Mouse (Mus musculus) embryonic facial prominence, embryonic 10.5 days (tissue): ENCODE results near the gene Mctp2. TPM values are rescaled to one million over a fixed set of nuclear protein-coding genes. Genes with fewer than 3 reads are reported as not detected.

Experiments
- DNase-seq: peaks from one replicate; pipeline ENCODE4 v3.0.0-alpha.2; 2017; ENCODE audit warnings: low spot score
- H3K27ac ChIP-seq: fragments of 300-500 bp; sonication (generic); replicated peaks from 2 replicates; pipeline ENCODE4 v1.5.1; 2016; ENCODE audit warnings: mild to moderate bottlenecking
- H3K27me3 ChIP-seq: fragments of 300-500 bp; sonication (generic); replicated peaks from 2 replicates; pipeline ENCODE4 v1.6.1; 2016; ENCODE audit warnings: low read depth, mild to moderate bottlenecking; ENCODE audit not compliant: poor library complexity, severe bottlenecking
- H3K36me3 ChIP-seq: fragments of 300-500 bp; sonication (generic); replicated peaks from 2 replicates; pipeline ENCODE4 v1.6.1; 2016; ENCODE audit warnings: mild to moderate bottlenecking, moderate library complexity
- H3K4me1 ChIP-seq: fragments of 300-500 bp; sonication (generic); 2 replicates; pipeline ENCODE4 v1.6.1; 2016
- H3K4me3 ChIP-seq: fragments of 300-500 bp; sonication (generic); 2 replicates; pipeline ENCODE4 v1.5.1; 2016; ENCODE audit warnings: mild to moderate bottlenecking, moderate library complexity
- H3K9me3 ChIP-seq: fragments of 300-500 bp; sonication (generic); 2 replicates; pipeline ENCODE4 v1.6.1; 2016; ENCODE audit warnings: mild to moderate bottlenecking
- WGBS: fragments of 180-500 bp; shearing (Covaris S2); methylation state at CpG from one replicate; pipeline ENCODE4 v1.1.7; 2016; 5-methylcytosine and 5-hydroxymethylcytosine counted together
- polyA plus RNA-seq: library from polyadenylated mRNA; unstranded; fragments of >200 nt; fragmentation: Nextera tagmentation; extraction: Ambion mirVana; gene quantifications from 2 replicates; pipeline ENCODE4 v1.2.1, GENCODE M21; 2016

The Mctp2 gene
- polyA plus RNA-seq, 1 experiment from 2014 or later = 0.51 TPM

- DNase-seq = peak; percentile 16
- Histone ChIP-seq H3K27me3 (no peaks in the 10 kb centered on the region), H3K27ac (no peak overlapping the region), H3K4me1 (peaks cover 20% of the 10 kb centered on the region), H3K9me3 (no peaks in the 10 kb centered on the region), H3K36me3 (no peaks in the 10 kb centered on the region), H3K4me3 (no peak overlapping the region)
- WGBS = 53% methylated on average over 7 of the region's 7 CpGs
Observed at GRCm38 (mm10) chr7:72150799-72151708, 155.4 kb downstream of the Mctp2 start.

- H3K27me3 ChIP-seq = no peaks in the 10 kb centered on the region
- WGBS = 23% methylated on average over 3 of the region's 3 CpGs
- DNase-seq = peak; percentile 48
- H3K36me3 ChIP-seq = no peaks in the 10 kb centered on the region
- peaks cover 36% of the 10 kb centered on the region for H3K4me1 ChIP-seq
- H3K27ac ChIP-seq = no peak overlapping the region
- H3K9me3 ChIP-seq = no peaks in the 10 kb centered on the region
- no peak overlapping the region for H3K4me3 ChIP-seq
Observed at GRCm38 (mm10) chr7:72149073-72149472, 157.3 kb downstream of the Mctp2 start.

- no peak for DNase-seq
- Histone ChIP-seq H3K27me3 (no peaks in the 10 kb centered on the region), H3K9me3 (no peaks in the 10 kb centered on the region), H3K27ac (no peak overlapping the region), H3K4me3 (no peak overlapping the region), H3K36me3 (no peaks in the 10 kb centered on the region), H3K4me1 (peaks cover 36% of the 10 kb centered on the region)
Observed at GRCm38 (mm10) chr7:72146849-72147248, 159.6 kb downstream of the Mctp2 start.

- Histone ChIP-seq H3K36me3 (no peaks in the 10 kb centered on the region), H3K4me1 (peaks cover 29% of the 10 kb centered on the region), H3K9me3 (no peaks in the 10 kb centered on the region), H3K27me3 (no peaks in the 10 kb centered on the region), H3K4me3 (no peak overlapping the region), H3K27ac (no peak overlapping the region)
- 82% methylated on average over 17 of the region's 17 CpGs for WGBS
- DNase-seq = no peak
Observed at GRCm38 (mm10) chr7:72145726-72146520, 160.5 kb downstream of the Mctp2 start.

GRCm38 (mm10) chr7:72138701-72139100 is 167.7 kb downstream of the Mctp2 start:
- no peaks in the 10 kb centered on the region for H3K9me3 ChIP-seq
- H3K4me3 ChIP-seq = no peak overlapping the region
- H3K4me1 ChIP-seq = no peaks in the 10 kb centered on the region
- H3K36me3 ChIP-seq = no peaks in the 10 kb centered on the region
- no peak for DNase-seq
- no peak overlapping the region for H3K27ac ChIP-seq
- H3K27me3 ChIP-seq = no peaks in the 10 kb centered on the region
- WGBS = 94% methylated on average over 4 of the region's 4 CpGs

GRCm38 (mm10) chr7:72120986-72121385 is 185.4 kb downstream of the Mctp2 start:
- WGBS = 73% methylated on average over 7 of the region's 7 CpGs
- Histone ChIP-seq H3K27ac (no peak overlapping the region), H3K4me3 (no peak overlapping the region), H3K4me1 (0 out of 2 replicates have a peak, but pooled peaks cover 2% of the 10 kb centered on the region), H3K9me3 (peaks cover 2% of the 10 kb centered on the region; the same call in 1 of the 2 replicates), H3K36me3 (no peaks in the 10 kb centered on the region), H3K27me3 (no peaks in the 10 kb centered on the region)
- DNase-seq = no peak

GRCm38 (mm10) chr7:72119713-72120112 is 186.7 kb downstream of the Mctp2 start:
- Histone ChIP-seq H3K36me3 (no peaks in the 10 kb centered on the region), H3K27me3 (no peaks in the 10 kb centered on the region), H3K4me3 (no peak overlapping the region), H3K9me3 (peaks cover 2% of the 10 kb centered on the region; the same call in 1 of the 2 replicates), H3K27ac (no peak overlapping the region), H3K4me1 (0 out of 2 replicates have a peak, but pooled peaks cover 2% of the 10 kb centered on the region)
- DNase-seq = no peak
- 92% methylated on average over 3 of the region's 3 CpGs for WGBS

GRCm38 (mm10) chr7:72117376-72118077 is 188.9 kb downstream of the Mctp2 start:
- 86% methylated on average over 4 of the region's 4 CpGs for WGBS
- 0 out of 2 replicates have a peak, but pooled peaks cover 2% of the 10 kb centered on the region for H3K4me1 ChIP-seq
- H3K36me3 ChIP-seq = no peaks in the 10 kb centered on the region
- no peak for DNase-seq
- no peaks in the 10 kb centered on the region; the same call in 1 of the 2 replicates for H3K9me3 ChIP-seq
- H3K27me3 ChIP-seq = no peaks in the 10 kb centered on the region
- H3K4me3 ChIP-seq = no peak overlapping the region
- no peak overlapping the region for H3K27ac ChIP-seq

- Histone ChIP-seq H3K36me3 (no peaks in the 10 kb centered on the region), H3K9me3 (no peaks in the 10 kb centered on the region), H3K4me3 (no peak overlapping the region), H3K27me3 (no peaks in the 10 kb centered on the region), H3K4me1 (peaks cover 3% of the 10 kb centered on the region; the same call in 1 of the 2 replicates), H3K27ac (no peak overlapping the region)
- DNase-seq = no peak
- WGBS = 93% methylated on average over 2 of the region's 2 CpGs
Observed at GRCm38 (mm10) chr7:72115073-72115472, 191.3 kb downstream of the Mctp2 start.

- 74% methylated on average over 6 of the region's 6 CpGs for WGBS
- H3K9me3 ChIP-seq = no peaks in the 10 kb centered on the region
- no peak for DNase-seq
- no peak overlapping the region for H3K27ac ChIP-seq
- no peak overlapping the region for H3K4me3 ChIP-seq
- H3K27me3 ChIP-seq = no peaks in the 10 kb centered on the region
- peaks cover 3% of the 10 kb centered on the region; the same call in 1 of the 2 replicates for H3K4me1 ChIP-seq
- H3K36me3 ChIP-seq = no peaks in the 10 kb centered on the region
Observed at GRCm38 (mm10) chr7:72110578-72110977, 195.8 kb downstream of the Mctp2 start.

GRCm38 (mm10) chr7:72108639-72109399 is 197.6 kb downstream of the Mctp2 start:
- no peaks in the 10 kb centered on the region for H3K9me3 ChIP-seq
- DNase-seq = no peak
- H3K27ac ChIP-seq = no peak overlapping the region
- H3K4me3 ChIP-seq = no peak overlapping the region
- no peaks in the 10 kb centered on the region for H3K27me3 ChIP-seq
- WGBS = 91% methylated on average over 3 of the region's 3 CpGs
- no peaks in the 10 kb centered on the region for H3K36me3 ChIP-seq
- peaks cover 3% of the 10 kb centered on the region; the same call in 1 of the 2 replicates for H3K4me1 ChIP-seq
